Mouse (Mus musculus): ENCODE results near the gene 2510039O18Rik. TPM values are rescaled to one million over a fixed set of nuclear protein-coding genes. Genes with fewer than 3 reads are reported as not detected.

Gene 2510039O18Rik
- total and polyA plus RNA-seq, 3 experiments = 38.9 to 41.9 (median 41.2) TPM

GRCm38 (mm10) chr4:147943005-147943404 lies 2.3 kb downstream of the 2510039O18Rik start:
- intact Hi-C loops (cut with DNase I) = no loop called here
- peaks cover 24% of the 10 kb centered on the region for H3K4me1 ChIP-seq (ENCODE audit: control insufficient read depth, insufficient read depth, low read length)
- peaks cover 5% of the 10 kb centered on the region for H3K79me2 ChIP-seq (replicated peaks; ENCODE audit: control insufficient read depth, insufficient read depth, low read length)
- no peak overlapping the region for H3K27ac ChIP-seq
- no peak overlapping the region for H3K9ac ChIP-seq (ENCODE audit: low read depth, low read length)
- no peak for DNase-seq
- no peak for TF ChIP-seq POLR2A (IDR thresholded peaks at IDR 0.05; ENCODE audit: insufficient read depth, low read depth, low read length)
- TF ChIP-seq EP300 (IDR thresholded peaks at IDR 0.05; ENCODE audit: insufficient read depth, low read depth, low read length) = no peak
- TF ChIP-seq CTCF (IDR thresholded peaks at IDR 0.05) = no peak
- no peak overlapping the region for H3K4me3 ChIP-seq
- 92% methylated on average over 1 of the region's 1 CpGs for WGBS
- peaks cover 26% of the 10 kb centered on the region for H3K36me3 ChIP-seq (ENCODE audit: control insufficient read depth, insufficient read depth, low read length)
- H3K27me3 ChIP-seq (ENCODE audit: control insufficient read depth, insufficient read depth, low read length) = no peaks in the 10 kb centered on the region

GRCm38 (mm10) chr4:147947511-147947910 lies 6.8 kb downstream of the 2510039O18Rik start:
- Histone ChIP-seq H3K36me3 (ENCODE audit: control insufficient read depth, insufficient read depth, low read length) (peaks cover 16% of the 10 kb centered on the region), H3K27me3 (ENCODE audit: control insufficient read depth, insufficient read depth, low read length) (no peaks in the 10 kb centered on the region), H3K4me3 (no peak overlapping the region), H3K79me2 (replicated peaks; ENCODE audit: control insufficient read depth, insufficient read depth, low read length) (no peaks in the 10 kb centered on the region), H3K9ac (ENCODE audit: low read depth, low read length) (no peak overlapping the region), H3K4me1 (ENCODE audit: control insufficient read depth, insufficient read depth, low read length) (peaks cover 6% of the 10 kb centered on the region; the same call in 1 of the 2 replicates), H3K27ac (no peak overlapping the region)
- TF ChIP-seq POLR2A (IDR thresholded peaks at IDR 0.05; ENCODE audit: insufficient read depth, low read depth, low read length) = no peak
- TF ChIP-seq CTCF (IDR thresholded peaks at IDR 0.05) = no peak
- TF ChIP-seq EP300 (IDR thresholded peaks at IDR 0.05; ENCODE audit: insufficient read depth, low read depth, low read length) = no peak
- intact Hi-C loops (cut with DNase I) = no loop called here
- DNase-seq = no peak
- 40% methylated on average over 2 of the region's 2 CpGs for WGBS

- Histone ChIP-seq H3K27me3 (ENCODE audit: control insufficient read depth, insufficient read depth, low read length) (no peaks in the 10 kb centered on the region), H3K4me3 (no peak overlapping the region), H3K9ac (ENCODE audit: low read depth, low read length) (no peak overlapping the region), H3K79me2 (replicated peaks; ENCODE audit: control insufficient read depth, insufficient read depth, low read length) (no peaks in the 10 kb centered on the region), H3K4me1 (ENCODE audit: control insufficient read depth, insufficient read depth, low read length) (no peaks in the 10 kb centered on the region), H3K36me3 (ENCODE audit: control insufficient read depth, insufficient read depth, low read length) (no peaks in the 10 kb centered on the region), H3K27ac (no peak overlapping the region)
- 7% methylated on average over 4 of the region's 4 CpGs for WGBS
- DNase-seq = no peak
- TF ChIP-seq POLR2A (IDR thresholded peaks at IDR 0.05; ENCODE audit: insufficient read depth, low read depth, low read length) (no peak), CTCF (IDR thresholded peaks at IDR 0.05) (peak; percentile 78), EP300 (IDR thresholded peaks at IDR 0.05; ENCODE audit: insufficient read depth, low read depth, low read length) (no peak)
- intact Hi-C loops (cut with DNase I) = loop anchor here (2.0 kb wide), 1 partner anchor 35 kb away; no protein-coding TSS in a partner anchor
Measured at GRCm38 (mm10) chr4:147953590-147953989, 12.9 kb downstream of the 2510039O18Rik start.

- no peak for DNase-seq
- Histone ChIP-seq H3K79me2 (replicated peaks; ENCODE audit: control insufficient read depth, insufficient read depth, low read length) (no peaks in the 10 kb centered on the region), H3K27me3 (ENCODE audit: control insufficient read depth, insufficient read depth, low read length) (no peaks in the 10 kb centered on the region), H3K36me3 (ENCODE audit: control insufficient read depth, insufficient read depth, low read length) (no peaks in the 10 kb centered on the region), H3K4me3 (no peak overlapping the region), H3K27ac (no peak overlapping the region), H3K4me1 (ENCODE audit: control insufficient read depth, insufficient read depth, low read length) (no peaks in the 10 kb centered on the region), H3K9ac (ENCODE audit: low read depth, low read length) (no peak overlapping the region)
- WGBS = 39% methylated on average over 11 of the region's 11 CpGs
- intact Hi-C loops (cut with DNase I) = no loop called here
- no peak for TF ChIP-seq EP300 (IDR thresholded peaks at IDR 0.05; ENCODE audit: insufficient read depth, low read depth, low read length)
- TF ChIP-seq CTCF (IDR thresholded peaks at IDR 0.05) = no peak
- TF ChIP-seq POLR2A (IDR thresholded peaks at IDR 0.05; ENCODE audit: insufficient read depth, low read depth, low read length) = no peak
Measured at GRCm38 (mm10) chr4:147957141-147957540, 16.4 kb downstream of the 2510039O18Rik start.

GRCm38 (mm10) chr4:147959881-147960831 lies 19.5 kb downstream of the 2510039O18Rik start:
- peak; percentile 61 to 68 for DNase-seq
- Histone ChIP-seq H3K4me3 (no peak overlapping the region), H3K9ac (ENCODE audit: low read depth, low read length) (no peak overlapping the region), H3K4me1 (ENCODE audit: control insufficient read depth, insufficient read depth, low read length) (peaks cover 3% of the 10 kb centered on the region), H3K36me3 (ENCODE audit: control insufficient read depth, insufficient read depth, low read length) (no peaks in the 10 kb centered on the region), H3K27ac (no peak overlapping the region), H3K79me2 (replicated peaks; ENCODE audit: control insufficient read depth, insufficient read depth, low read length) (no peaks in the 10 kb centered on the region), H3K27me3 (ENCODE audit: control insufficient read depth, insufficient read depth, low read length) (no peaks in the 10 kb centered on the region)
- intact Hi-C loops (cut with DNase I) = loop anchor here (1.0 kb wide), 1 partner anchor 48 kb away; no protein-coding TSS in a partner anchor
- no peak for TF ChIP-seq POLR2A (IDR thresholded peaks at IDR 0.05; ENCODE audit: insufficient read depth, low read depth, low read length)
- TF ChIP-seq CTCF (IDR thresholded peaks at IDR 0.05) = peak; percentile 82
- TF ChIP-seq EP300 (IDR thresholded peaks at IDR 0.05; ENCODE audit: insufficient read depth, low read depth, low read length) = peak; percentile 81; the same call in 1 of the 2 replicates
- 27% methylated on average over 6 of the region's 6 CpGs for WGBS

Measured in heart, adult 2 months (tissue).